Mouse (Mus musculus) gastrocnemius, postnatal 36 days (tissue): Measurements from ENCODE around the gene Mup20. TPM values are rescaled to one million over a fixed set of nuclear protein-coding genes. Genes with fewer than 3 reads are reported as not detected.
"Not testable (repeated sequence)": the region's sequence is repeated elsewhere in the genome, so short reads cannot be mapped to it uniquely, and the experiment has no call there.

Source experiments
- DNase-seq, 2 experiments: peaks; one replicate each; pipeline ENCODE4 v3.0.0; 2022
- intact Hi-C: fragments of 180-260 bp; cut with DNase I; formaldehyde crosslinking; loops from one replicate; pipeline ENCODE4 v1.15.1; 2025
- long read RNA-seq, 2 experiments: library from polyadenylated mRNA; stranded (forward); transcript quantifications; one replicate each; pipeline ENCODE4 v2.0.0; 2021
- total RNA-seq, 2 experiments: library from RNA; stranded (reverse); gene quantifications; 2 replicates each; pipeline ENCODE4 v1.2.3; 2021

The Mup20 gene
- not detected for total RNA-seq
- long read RNA-seq, experiment 1: 0 reads
- long read RNA-seq, experiment 2: 0 reads

DNA sequence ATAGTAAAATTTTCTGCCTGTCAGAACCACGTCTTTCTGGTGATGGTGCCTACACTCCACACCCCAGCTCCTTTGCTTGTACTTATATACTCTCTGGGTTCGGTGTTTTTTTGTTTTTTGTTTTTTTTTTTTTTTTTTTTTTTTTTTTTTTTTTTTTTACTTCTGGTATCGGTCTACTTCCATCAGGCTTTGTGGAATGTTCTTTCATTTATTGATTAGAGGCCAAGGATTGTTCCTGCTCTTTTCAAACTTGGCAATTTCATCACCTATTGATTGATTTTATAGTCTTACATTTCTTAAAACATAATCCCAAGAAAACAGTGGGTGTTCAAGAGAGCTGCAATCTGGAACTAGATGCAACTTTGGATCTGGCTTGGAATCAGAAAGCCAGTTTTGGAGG is at the start of gene Mup20:
Gene Mup20, minus strand, starts transcription at position 101 of the 400 bp plus-strand sequence.
- intact Hi-C loops, DNase-seq: not testable (repeated sequence)

- intact Hi-C loops, DNase-seq: not testable (repeated sequence)
These were observed 49.4 kb upstream of the Mup20 start for GRCm38 (mm10) chr4:62103366-62103765.

DNA sequence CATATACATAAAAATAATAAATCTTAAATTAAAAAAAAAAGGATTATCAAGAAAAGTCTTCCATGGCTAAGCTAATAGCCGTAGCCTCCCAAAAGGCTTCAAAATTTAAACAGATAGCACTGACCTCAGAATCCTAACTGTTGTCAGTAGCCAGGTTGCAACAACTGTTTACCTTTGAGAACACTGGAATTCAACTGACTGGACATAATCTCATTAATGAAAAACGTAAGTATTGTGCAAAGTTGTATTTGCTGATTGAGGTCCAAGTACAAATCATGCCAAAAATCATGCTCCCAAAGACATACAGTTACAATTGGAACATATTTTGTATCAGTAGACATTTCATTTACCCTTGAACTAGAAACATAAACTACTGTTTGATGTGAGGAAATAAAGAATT is 34.0 kb upstream of the Mup20 start:
- no peak for DNase-seq
- intact Hi-C loops: no loop called here

DNA sequence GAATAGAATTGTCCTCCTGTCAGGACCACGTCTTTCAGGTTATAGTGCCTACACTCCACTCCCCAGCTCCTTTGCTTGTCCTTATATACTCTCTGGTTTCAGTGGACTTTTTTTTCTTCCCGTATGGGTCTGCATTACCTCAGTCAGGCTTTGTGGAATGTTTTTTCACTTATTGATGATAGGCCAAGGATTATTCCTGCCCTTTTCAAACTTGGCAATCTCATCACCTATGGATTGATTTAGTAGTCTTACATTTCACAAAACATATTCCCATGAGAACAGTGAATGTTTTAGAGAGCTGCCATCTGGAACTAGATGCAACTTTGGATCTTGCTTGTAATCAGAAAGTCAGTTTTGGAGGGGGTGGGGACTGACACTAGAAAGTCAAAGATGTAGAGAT is 33.3 kb upstream of the Mup20 start, which contains the start of gene Mup3:
Gene Mup3, minus strand, starts transcription at position 102 of the 400 bp plus-strand sequence.
- no peak for DNase-seq
- intact Hi-C loops: no loop called here

- no peak for DNase-seq
- intact Hi-C loops: no loop called here
These were observed 28.8 kb upstream of the Mup20 start for GRCm38 (mm10) chr4:62082755-62083154.

DNA sequence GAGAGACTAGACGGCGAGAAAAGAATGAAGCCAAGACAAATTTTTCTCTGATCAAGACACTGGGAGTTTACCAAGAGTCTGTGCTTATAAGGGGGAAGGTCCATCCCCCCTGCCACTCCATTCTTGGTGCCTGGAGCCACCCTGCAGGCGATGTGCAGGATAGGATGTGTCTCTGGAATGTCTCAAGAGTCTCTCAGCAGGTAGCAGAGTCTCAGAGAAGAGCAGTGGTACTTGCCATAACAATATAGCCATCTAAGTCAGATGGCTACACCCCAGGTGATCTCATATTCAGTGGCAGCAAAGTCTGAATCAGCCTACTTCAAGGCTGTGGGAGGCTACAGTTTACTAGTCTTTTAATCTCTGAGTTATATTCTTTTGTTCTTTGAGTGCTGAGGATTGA is 21.2 kb upstream of the Mup20 start:
- intact Hi-C loops: no loop called here
- DNase-seq: no peak

DNA sequence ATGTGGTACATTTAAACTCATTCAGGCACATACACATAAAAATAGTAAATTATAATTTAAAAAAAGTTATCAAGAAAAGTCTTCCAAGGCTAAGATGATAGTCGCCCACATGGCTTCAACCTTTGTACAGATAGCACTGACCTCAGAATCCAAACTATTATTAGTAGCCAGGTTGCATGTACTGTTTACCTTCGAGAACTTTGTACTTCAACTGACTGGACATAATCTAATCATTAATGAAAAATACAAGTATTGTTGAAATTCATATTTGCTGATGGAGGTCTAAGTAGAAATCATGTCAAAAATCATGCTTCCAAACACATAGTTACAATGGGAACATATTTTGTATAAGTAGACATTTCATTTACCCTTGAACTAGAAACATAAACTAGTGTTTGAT is 822 bp upstream of the Mup20 start:
- intact Hi-C loops, DNase-seq: not testable (repeated sequence)

- intact Hi-C loops: no loop called here
- no peak for DNase-seq
These were observed 27.7 kb downstream of the Mup20 start for GRCm38 (mm10) chr4:62026281-62026680.

DNA sequence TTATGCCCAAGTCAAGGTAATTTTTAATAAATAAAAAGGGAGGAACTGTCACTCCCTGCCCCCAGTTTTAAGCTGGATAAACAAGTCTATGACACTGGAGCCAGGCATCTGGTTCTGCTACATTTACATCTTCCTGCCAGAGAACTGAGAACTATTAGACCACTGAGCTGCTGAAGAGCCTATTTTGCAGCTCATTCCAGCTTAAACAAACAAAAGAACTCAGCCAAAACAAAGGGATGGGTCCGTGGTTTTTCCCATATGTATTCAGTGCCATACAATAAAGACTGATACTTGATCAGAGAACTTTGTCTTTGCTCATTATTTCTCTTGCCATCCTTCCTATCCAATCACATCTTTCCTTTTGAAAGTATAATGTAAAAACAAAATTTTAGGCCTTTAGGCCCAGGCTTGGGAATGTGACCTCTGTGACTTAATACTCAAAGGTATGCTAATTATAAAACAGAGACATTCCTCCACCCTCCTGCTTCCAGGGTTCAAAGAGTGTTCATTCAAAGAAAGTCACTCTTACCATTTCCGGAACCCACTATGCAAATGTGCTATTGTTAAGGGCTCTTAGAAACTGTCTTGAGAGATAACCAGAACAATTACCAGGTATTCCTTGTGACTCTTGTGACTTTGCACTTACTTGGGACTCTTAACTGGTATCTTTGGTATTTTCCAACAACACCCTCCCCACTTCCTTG is 29.6 kb downstream of the Mup20 start:
- DNase-seq: no peak
- intact Hi-C loops: no loop called here

DNA sequence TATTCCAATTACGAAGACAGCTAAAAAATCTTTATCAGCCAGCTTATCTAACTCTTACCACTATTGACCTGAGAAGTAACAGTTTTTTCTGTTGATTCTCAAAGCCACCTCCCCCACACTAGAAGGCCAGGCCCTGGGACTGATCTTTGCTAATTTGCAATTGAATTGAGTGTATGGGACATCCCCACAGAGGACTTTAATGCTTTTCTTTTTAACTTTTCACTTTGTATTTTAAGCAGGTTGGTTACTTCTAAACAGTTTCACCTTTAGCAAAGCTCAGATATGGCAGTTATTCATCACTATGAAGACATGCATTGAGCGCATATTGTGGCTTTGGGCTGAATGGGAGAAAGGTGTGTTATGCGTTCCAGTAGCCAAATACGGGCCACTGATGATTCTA is 30.3 kb downstream of the Mup20 start:
- intact Hi-C loops: no loop called here
- DNase-seq: no peak

DNA sequence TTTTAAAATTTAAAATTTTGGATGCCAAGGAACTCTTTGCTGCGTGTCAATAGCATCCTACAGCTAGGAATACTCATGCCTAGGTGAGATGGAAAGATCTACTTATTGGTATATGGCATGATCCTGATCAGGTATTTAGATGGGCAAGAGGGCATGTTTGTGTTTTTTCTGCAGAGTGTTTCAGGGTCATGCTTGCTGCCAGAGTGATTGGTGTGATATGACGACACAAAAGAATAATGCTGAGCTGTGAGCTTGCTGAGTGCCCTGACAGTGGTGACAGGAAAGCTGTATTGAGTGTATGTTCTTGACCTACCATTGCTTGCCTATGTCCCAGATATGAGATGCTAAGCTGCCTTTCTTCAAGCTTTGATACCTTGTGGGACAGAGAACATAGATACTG is 30.8 kb downstream of the Mup20 start:
- no peak for DNase-seq
- intact Hi-C loops: no loop called here

DNA sequence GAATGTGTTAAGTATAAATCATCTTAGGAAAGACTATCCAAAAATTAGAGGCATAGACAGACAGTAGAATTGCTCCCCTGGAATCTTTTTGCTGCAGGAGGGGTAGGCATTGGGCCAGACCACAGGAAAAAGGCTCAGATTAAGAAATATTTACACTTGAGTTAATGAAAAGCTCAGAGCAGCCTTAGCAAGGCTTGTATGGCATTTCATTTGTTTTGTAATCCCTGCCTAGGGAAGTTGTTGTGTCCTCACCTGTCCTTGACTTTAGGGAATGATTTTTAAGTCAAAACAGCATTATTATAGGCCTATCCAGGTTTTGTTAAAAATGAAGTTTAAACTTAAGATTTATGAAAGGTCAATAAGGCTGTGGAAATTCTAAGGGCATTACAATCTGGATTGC is 33.4 kb downstream of the Mup20 start:
- DNase-seq, intact Hi-C loops: not testable (repeated sequence)

Other genes with a start within 250 kb of the Mup20 start
- gene Mup5, start 218.9 kb downstream of the Mup20 start, total RNA-seq: not detected
- 1 to 10 TPM in 1 of 2 experiments, not detected in 1; 1.1 TPM for gene Mup3, start 33.2 kb upstream of the Mup20 start, total RNA-seq
- gene Mup21, start 96.7 kb upstream of the Mup20 start, total RNA-seq: not detected
- 1 to 10 TPM in 1 of 2 experiments, under 1 TPM in 1; 0.72 to 1.2 TPM for gene Zfp37, start 176.9 kb upstream of the Mup20 start, total RNA-seq
- 1 to 10 TPM; 4.1 to 4.4 TPM for gene Slc31a2, start 208.4 kb upstream of the Mup20 start, total RNA-seq